Mouse (Mus musculus): ENCODE results near the gene Dmac2. TPM values are rescaled to one million over a fixed set of nuclear protein-coding genes. Genes with fewer than 3 reads are reported as not detected.

Gene Dmac2
- polyA plus RNA-seq, 1 experiment from 2014 or later, result 29.9 TPM

DNA sequence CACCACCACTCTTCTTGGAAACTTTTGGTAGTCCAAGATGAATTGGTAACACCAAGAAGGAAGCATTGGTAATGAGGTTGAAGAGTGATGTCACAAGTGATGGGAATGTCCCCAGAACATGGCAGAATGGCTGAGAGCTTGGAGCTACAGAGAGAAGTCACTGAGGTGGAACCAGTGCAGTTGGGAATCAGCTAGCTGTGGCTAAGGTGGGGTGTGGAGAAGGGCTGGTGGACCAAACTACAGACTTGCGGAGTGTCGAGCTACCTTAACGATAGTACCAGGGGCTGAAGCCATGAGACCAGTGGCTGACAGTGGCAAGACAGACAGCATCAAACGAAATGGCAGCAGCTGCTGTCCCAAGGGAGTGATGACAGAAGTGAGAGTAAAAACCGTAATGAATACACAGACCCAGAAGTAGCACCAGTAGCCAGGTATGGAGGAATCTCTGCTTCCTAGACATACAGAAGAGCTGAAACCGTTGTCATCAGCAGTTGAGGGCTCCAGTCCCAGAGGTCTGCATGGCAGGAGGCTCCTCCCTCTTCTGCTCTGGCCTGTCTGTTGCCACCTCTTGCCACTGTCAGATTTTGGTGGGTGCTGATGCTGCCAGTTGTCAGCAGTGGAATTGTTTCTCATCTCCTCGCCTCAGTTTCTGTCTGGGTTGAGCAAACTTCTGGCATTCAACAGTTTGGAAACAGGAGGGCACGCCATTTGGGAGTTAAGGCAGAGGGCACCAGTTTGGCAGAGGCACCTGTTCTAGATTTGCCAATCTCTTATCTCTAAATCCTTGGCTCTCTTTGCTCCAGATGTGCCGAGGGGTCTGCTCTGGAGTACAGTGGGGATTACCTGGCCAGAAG, 33.6 kb upstream of the Dmac2 start:
- H3K27ac ChIP-seq (ENCODE audit: low read depth, low read length), result no peak overlapping the region
- no peak overlapping the region for H3K4me2 ChIP-seq (ENCODE audit: low read length)
- no peaks in the 10 kb centered on the region for H3K36me3 ChIP-seq (ENCODE audit: control insufficient read depth, insufficient read depth, low read length)
- no peak for DNase-seq (ENCODE audit: low spot score)
- no peaks in the 10 kb centered on the region for H3K27me3 ChIP-seq (replicated peaks; ENCODE audit: control insufficient read depth, insufficient read depth, low read length)
- H3K4me1 ChIP-seq (ENCODE audit: control insufficient read depth, insufficient read depth, low read length), result no peaks in the 10 kb centered on the region
- H3K4me3 ChIP-seq (ENCODE audit: low read depth, low read length), result no peak overlapping the region
- no peaks in the 10 kb centered on the region for H3K9me3 ChIP-seq (replicated peaks; ENCODE audit: control insufficient read depth, low read length)
- ATAC-seq, result no peak
- WGBS, result 83% methylated on average over 9 of the region's 9 CpGs
- H3K9ac ChIP-seq (ENCODE audit: low read length), result no peak overlapping the region

DNA sequence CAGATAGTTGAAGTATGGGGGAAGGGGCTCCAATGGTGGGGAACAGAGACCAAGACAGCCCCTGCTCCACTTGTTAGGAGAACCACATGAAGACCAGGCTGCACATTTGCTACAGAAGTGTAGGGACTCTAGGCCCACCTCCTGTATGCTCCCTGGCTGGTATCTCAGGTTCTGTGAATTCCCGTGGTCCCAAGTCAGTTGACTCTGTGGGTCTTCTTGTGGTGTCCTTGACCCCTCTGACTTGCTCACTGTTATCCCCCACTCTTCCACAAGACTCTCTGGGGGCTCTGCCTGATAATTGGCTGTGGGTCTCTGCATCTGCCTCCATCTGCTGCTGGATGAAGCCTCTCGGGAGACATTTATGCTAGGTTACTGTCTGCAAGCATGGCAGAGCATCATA, 28.0 kb upstream of the Dmac2 start:
- Histone ChIP-seq H3K4me2 (ENCODE audit: low read length) (no peak overlapping the region), H3K36me3 (ENCODE audit: control insufficient read depth, insufficient read depth, low read length) (no peaks in the 10 kb centered on the region), H3K27ac (ENCODE audit: low read depth, low read length) (no peak overlapping the region), H3K4me3 (ENCODE audit: low read depth, low read length) (no peak overlapping the region), H3K4me1 (ENCODE audit: control insufficient read depth, insufficient read depth, low read length) (no peaks in the 10 kb centered on the region), H3K27me3 (replicated peaks; ENCODE audit: control insufficient read depth, insufficient read depth, low read length) (no peaks in the 10 kb centered on the region), H3K9me3 (replicated peaks; ENCODE audit: control insufficient read depth, low read length) (no peaks in the 10 kb centered on the region), H3K9ac (ENCODE audit: low read length) (no peak overlapping the region)
- ATAC-seq (no peak), DNase-seq (ENCODE audit: low spot score) (no peak)
- 94% methylated on average over 2 of the region's 2 CpGs for WGBS

DNA sequence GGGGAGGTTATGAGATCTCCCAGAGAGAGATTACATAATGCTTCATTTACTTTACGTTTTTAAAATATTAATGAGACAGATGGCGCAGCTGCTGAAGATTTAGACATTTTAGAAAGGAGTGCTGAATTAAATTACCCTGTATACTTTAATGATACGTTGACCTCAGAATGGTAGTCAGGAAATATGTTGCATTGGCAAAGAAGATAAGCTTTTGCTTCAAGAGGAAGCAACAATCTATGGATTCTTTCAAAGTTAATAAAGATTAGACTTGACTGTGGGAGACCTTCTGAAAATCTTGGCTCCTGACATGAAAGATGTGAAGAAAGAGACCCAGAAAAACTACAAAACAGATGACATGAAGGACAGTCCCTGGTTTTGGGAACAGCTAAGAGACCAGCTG, 25.4 kb upstream of the Dmac2 start:
- no peaks in the 10 kb centered on the region for H3K36me3 ChIP-seq (ENCODE audit: control insufficient read depth, insufficient read depth, low read length)
- no peak overlapping the region for H3K9ac ChIP-seq (ENCODE audit: low read length)
- ATAC-seq, result no peak
- no peaks in the 10 kb centered on the region for H3K27me3 ChIP-seq (replicated peaks; ENCODE audit: control insufficient read depth, insufficient read depth, low read length)
- H3K4me1 ChIP-seq (ENCODE audit: control insufficient read depth, insufficient read depth, low read length), result no peaks in the 10 kb centered on the region
- H3K4me3 ChIP-seq (ENCODE audit: low read depth, low read length), result no peak overlapping the region
- no peak for DNase-seq (ENCODE audit: low spot score)
- H3K9me3 ChIP-seq (replicated peaks; ENCODE audit: control insufficient read depth, low read length), result no peaks in the 10 kb centered on the region
- H3K27ac ChIP-seq (ENCODE audit: low read depth, low read length), result no peak overlapping the region
- H3K4me2 ChIP-seq (ENCODE audit: low read length), result no peak overlapping the region
- WGBS, result 84% methylated on average over 3 of the region's 3 CpGs

DNA sequence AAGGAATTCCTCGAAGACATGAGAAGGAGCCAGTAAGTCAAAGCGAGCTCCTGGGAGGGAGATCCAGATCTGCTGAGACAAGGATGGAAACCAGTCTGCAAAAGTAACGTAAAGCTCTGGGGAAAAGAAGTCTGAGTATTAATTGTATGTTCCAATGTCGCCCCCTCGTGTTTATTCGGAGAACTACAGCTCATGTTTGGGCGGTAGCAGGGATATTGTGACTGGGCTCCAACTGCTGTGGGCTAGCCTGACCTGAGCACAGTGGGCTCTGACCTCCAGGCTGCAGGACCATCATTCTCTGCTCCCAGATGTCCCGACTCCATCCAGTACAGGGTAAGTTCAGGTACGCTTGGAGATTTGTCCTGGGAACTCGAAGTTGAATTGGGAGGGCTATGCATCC, 19.6 kb upstream of the Dmac2 start:
- Histone ChIP-seq H3K4me1 (ENCODE audit: control insufficient read depth, insufficient read depth, low read length) (no peaks in the 10 kb centered on the region), H3K4me3 (ENCODE audit: low read depth, low read length) (no peak overlapping the region), H3K9me3 (replicated peaks; ENCODE audit: control insufficient read depth, low read length) (no peaks in the 10 kb centered on the region), H3K4me2 (ENCODE audit: low read length) (no peak overlapping the region), H3K9ac (ENCODE audit: low read length) (no peak overlapping the region), H3K27me3 (replicated peaks; ENCODE audit: control insufficient read depth, insufficient read depth, low read length) (no peaks in the 10 kb centered on the region), H3K36me3 (ENCODE audit: control insufficient read depth, insufficient read depth, low read length) (no peaks in the 10 kb centered on the region), H3K27ac (ENCODE audit: low read depth, low read length) (no peak overlapping the region)
- DNase-seq (ENCODE audit: low spot score) (peak; percentile 82), ATAC-seq (no peak)
- WGBS, result 14% methylated on average over 10 of the region's 10 CpGs

DNA sequence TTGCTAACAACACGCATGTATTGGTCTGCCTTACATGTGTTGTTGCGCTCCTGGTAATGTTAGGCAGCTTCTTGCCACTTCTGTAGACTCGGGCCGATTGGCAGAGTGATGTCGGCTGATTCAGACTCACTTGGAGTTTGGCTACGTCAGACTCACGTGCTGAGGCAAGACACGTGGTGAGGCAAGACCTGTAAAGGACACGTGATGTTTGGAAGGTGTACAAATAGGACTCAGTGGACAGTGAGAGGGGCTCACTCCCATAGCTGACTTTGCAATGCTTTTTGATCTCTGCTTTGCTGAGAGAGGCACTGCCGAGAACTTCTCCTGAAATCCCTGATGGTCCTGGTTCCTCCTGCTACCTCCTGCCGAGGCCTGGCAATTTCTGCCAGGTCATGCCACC, 18.5 kb upstream of the Dmac2 start:
- Histone ChIP-seq H3K27ac (ENCODE audit: low read depth, low read length) (no peak overlapping the region), H3K9me3 (replicated peaks; ENCODE audit: control insufficient read depth, low read length) (no peaks in the 10 kb centered on the region), H3K9ac (ENCODE audit: low read length) (no peak overlapping the region), H3K27me3 (replicated peaks; ENCODE audit: control insufficient read depth, insufficient read depth, low read length) (no peaks in the 10 kb centered on the region), H3K36me3 (ENCODE audit: control insufficient read depth, insufficient read depth, low read length) (no peaks in the 10 kb centered on the region), H3K4me2 (ENCODE audit: low read length) (no peak overlapping the region), H3K4me3 (ENCODE audit: low read depth, low read length) (no peak overlapping the region), H3K4me1 (ENCODE audit: control insufficient read depth, insufficient read depth, low read length) (no peaks in the 10 kb centered on the region)
- no peak for DNase-seq (ENCODE audit: low spot score)
- no peak for ATAC-seq
- WGBS, result 86% methylated on average over 11 of the region's 11 CpGs

DNA sequence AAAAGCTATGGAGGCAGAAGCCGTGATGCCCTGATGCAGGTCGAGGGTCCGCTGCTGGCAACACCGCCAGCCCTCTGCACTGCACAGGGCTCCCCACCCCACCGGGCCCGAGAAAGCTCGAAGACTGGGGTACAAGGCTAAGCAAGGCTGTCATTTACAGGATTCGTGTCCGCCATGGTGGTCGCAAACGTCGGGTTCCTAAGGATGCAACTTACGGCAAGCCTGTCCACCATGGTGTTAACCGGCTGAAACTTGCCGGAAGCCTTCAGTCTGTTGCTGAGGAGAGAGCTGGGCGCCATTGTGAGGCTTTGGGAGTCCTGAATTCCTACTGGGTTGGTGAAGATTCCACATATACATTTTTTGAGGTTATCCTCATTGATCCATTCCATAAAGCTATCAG, 17.9 kb upstream of the Dmac2 start:
- H3K4me2 ChIP-seq (ENCODE audit: low read length), result no peak overlapping the region
- 88% methylated on average over 16 of the region's 16 CpGs for WGBS
- H3K4me3 ChIP-seq (ENCODE audit: low read depth, low read length), result no peak overlapping the region
- H3K9me3 ChIP-seq (replicated peaks; ENCODE audit: control insufficient read depth, low read length), result no peaks in the 10 kb centered on the region
- H3K27me3 ChIP-seq (replicated peaks; ENCODE audit: control insufficient read depth, insufficient read depth, low read length), result no peaks in the 10 kb centered on the region
- ATAC-seq, result no peak
- no peak overlapping the region for H3K27ac ChIP-seq (ENCODE audit: low read depth, low read length)
- H3K4me1 ChIP-seq (ENCODE audit: control insufficient read depth, insufficient read depth, low read length), result no peaks in the 10 kb centered on the region
- no peak for DNase-seq (ENCODE audit: low spot score)
- H3K9ac ChIP-seq (ENCODE audit: low read length), result no peak overlapping the region
- H3K36me3 ChIP-seq (ENCODE audit: control insufficient read depth, insufficient read depth, low read length), result no peaks in the 10 kb centered on the region

DNA sequence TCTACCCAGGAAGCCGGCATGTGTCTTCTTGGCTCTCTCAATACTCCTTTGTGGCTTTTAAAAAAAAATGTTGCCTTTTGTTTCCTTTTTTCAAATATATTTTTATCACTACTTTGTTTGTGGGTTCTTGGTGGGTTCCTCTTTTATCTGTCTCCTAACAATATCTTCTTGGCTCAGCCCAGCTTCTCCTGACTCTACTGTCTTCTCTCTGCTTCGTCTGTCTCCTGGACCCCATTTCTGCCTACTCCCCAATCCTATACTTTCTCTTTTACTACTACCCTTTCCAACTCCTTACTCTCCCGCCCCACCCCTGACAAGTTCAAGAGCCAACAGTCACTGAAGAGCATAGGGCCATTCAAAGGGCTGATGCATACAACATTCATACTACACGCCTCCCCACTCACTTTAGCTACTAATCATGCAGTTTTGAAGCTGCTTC, 12.6 kb upstream of the Dmac2 start:
- no peak for DNase-seq (ENCODE audit: low spot score)
- Histone ChIP-seq H3K27ac (ENCODE audit: low read depth, low read length) (no peak overlapping the region), H3K27me3 (replicated peaks; ENCODE audit: control insufficient read depth, insufficient read depth, low read length) (no peaks in the 10 kb centered on the region), H3K9ac (ENCODE audit: low read length) (no peak overlapping the region), H3K4me1 (ENCODE audit: control insufficient read depth, insufficient read depth, low read length) (no peaks in the 10 kb centered on the region), H3K4me2 (ENCODE audit: low read length) (no peak overlapping the region), H3K36me3 (ENCODE audit: control insufficient read depth, insufficient read depth, low read length) (no peaks in the 10 kb centered on the region), H3K9me3 (replicated peaks; ENCODE audit: control insufficient read depth, low read length) (no peaks in the 10 kb centered on the region; the same call in 1 of the 2 replicates), H3K4me3 (ENCODE audit: low read depth, low read length) (no peak overlapping the region)
- WGBS, result 84% methylated on average over 4 of the region's 4 CpGs
- ATAC-seq, result no peak

DNA sequence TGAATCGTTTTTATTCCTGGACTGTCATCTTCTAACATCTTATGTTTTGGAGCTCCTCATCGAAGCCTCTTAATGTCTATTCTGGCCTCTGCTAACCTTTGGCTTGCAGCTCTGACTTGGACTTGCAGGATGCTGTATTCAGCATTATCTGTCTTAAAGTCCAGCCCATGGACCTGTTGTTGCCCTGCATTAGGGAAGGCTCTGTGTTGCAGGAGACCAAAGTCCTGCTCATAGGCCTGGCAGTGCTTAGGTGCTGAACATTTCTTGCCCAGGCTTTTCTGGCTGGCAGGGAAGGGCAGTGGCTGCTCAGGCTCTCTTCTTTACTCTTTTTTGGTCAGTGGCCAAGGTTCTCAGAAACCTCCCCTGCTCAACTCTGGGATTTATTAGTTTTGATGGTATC, 12.0 kb upstream of the Dmac2 start:
- no peaks in the 10 kb centered on the region for H3K4me1 ChIP-seq (ENCODE audit: control insufficient read depth, insufficient read depth, low read length)
- H3K27me3 ChIP-seq (replicated peaks; ENCODE audit: control insufficient read depth, insufficient read depth, low read length), result no peaks in the 10 kb centered on the region
- H3K4me3 ChIP-seq (ENCODE audit: low read depth, low read length), result no peak overlapping the region
- 85% methylated on average over 2 of the region's 2 CpGs for WGBS
- H3K27ac ChIP-seq (ENCODE audit: low read depth, low read length), result no peak overlapping the region
- no peak overlapping the region for H3K9ac ChIP-seq (ENCODE audit: low read length)
- no peaks in the 10 kb centered on the region; the same call in 1 of the 2 replicates for H3K9me3 ChIP-seq (replicated peaks; ENCODE audit: control insufficient read depth, low read length)
- H3K36me3 ChIP-seq (ENCODE audit: control insufficient read depth, insufficient read depth, low read length), result no peaks in the 10 kb centered on the region
- ATAC-seq, result no peak
- no peak overlapping the region for H3K4me2 ChIP-seq (ENCODE audit: low read length)
- DNase-seq (ENCODE audit: low spot score), result no peak

DNA sequence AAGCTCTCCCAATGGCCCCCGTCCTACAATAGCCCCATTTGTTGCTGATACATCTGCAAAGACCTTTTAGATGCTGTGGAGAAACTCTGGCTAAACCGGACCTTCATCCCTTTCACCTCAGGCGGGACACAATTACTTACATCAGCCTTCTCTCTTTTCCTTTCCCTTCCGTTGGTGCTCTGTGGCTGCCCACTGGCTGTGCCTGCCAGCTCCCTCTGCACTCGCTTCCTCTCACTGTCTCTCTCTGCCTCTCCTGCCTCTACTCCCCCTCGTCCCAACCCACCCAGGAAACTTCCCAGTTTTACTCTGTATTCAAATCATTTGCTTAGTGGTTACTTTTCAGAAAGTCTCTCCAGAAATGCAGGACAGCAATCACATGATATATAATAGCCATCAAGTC, 9.2 kb upstream of the Dmac2 start:
- no peak for ATAC-seq

More for the DNA sequence above, 9.2 kb upstream of the Dmac2 start:
- Histone ChIP-seq H3K4me3 (ENCODE audit: low read depth, low read length) (no peak overlapping the region), H3K9ac (ENCODE audit: low read length) (no peak overlapping the region), H3K9me3 (replicated peaks; ENCODE audit: control insufficient read depth, low read length) (no peaks in the 10 kb centered on the region; the same call in 1 of the 2 replicates), H3K4me2 (ENCODE audit: low read length) (no peak overlapping the region), H3K36me3 (ENCODE audit: control insufficient read depth, insufficient read depth, low read length) (no peaks in the 10 kb centered on the region), H3K27ac (ENCODE audit: low read depth, low read length) (no peak overlapping the region), H3K27me3 (replicated peaks; ENCODE audit: control insufficient read depth, insufficient read depth, low read length) (no peaks in the 10 kb centered on the region), H3K4me1 (ENCODE audit: control insufficient read depth, insufficient read depth, low read length) (no peaks in the 10 kb centered on the region)
- WGBS, result 34% methylated on average over 6 of the region's 6 CpGs
- DNase-seq (ENCODE audit: low spot score), result no peak
